In genomic region chr8:99051344-99051743, GRCm38 (mm10) we compare ENCODE assay signal across 18 mouse cellular contexts.
DNase-seq lines count a peak whose midpoint lies in the region; ATAC-seq and TF ChIP-seq lines count a peak whose summit lies in the region.
"Had no signal": no experiment of that assay in that cellular context is flagged by ENCODE, and none has a peak within 500 bp of the region (broad histone marks: within the 10 kb centered on the region; RNA-seq: fewer than 3 reads in every experiment).

No protein-coding gene starts in this region.

- no peak overlapping the region for H3K4me3 ChIP-seq in hindbrain, postnatal 0 days (ENCODE audit: low read length)
- H3K4me3 ChIP-seq in hindbrain, embryonic 10.5 days = no peak overlapping the region
- H3K4me3 ChIP-seq in lung, postnatal 0 days (ENCODE audit: low read depth, low read length) = no peak overlapping the region
- H3K4me3 ChIP-seq: embryonic facial prominence, embryonic 12.5 days; limb, embryonic 15.5 days had no signal

- no peaks in the 10 kb centered on the region for H3K27me3 ChIP-seq in hindbrain, postnatal 0 days (ENCODE audit: insufficient read depth, low read length)
- no peaks in the 10 kb centered on the region for H3K27me3 ChIP-seq in hindbrain, embryonic 10.5 days (ENCODE audit: insufficient read depth, poor library complexity, severe bottlenecking)
- H3K27me3 ChIP-seq in lung, postnatal 0 days (replicated peaks; ENCODE audit: insufficient read depth, low read length) = no peaks in the 10 kb centered on the region
- H3K27me3 ChIP-seq: embryonic facial prominence, embryonic 12.5 days; limb, embryonic 15.5 days had no signal

- DNase-seq in hindbrain, postnatal 0 days (ENCODE audit: low spot score) = no peak
- no peak for DNase-seq in hindbrain, embryonic 10.5 days (ENCODE audit: low spot score)
- no peak for DNase-seq in lung, postnatal 0 days (ENCODE audit: low spot score)
- no peak for DNase-seq in lung, postnatal 14 days
- peak; percentile 4 for DNase-seq in R1 (ENCODE audit: low read depth, low spot score)
- no peak for DNase-seq in right cerebral cortex, adult 2 months (ENCODE audit: low spot score in 2 of 2)
- DNase-seq in thymus, adult 18-20 months = no peak
- DNase-seq: adrenal gland, postnatal 25 days; cerebellum, adult 9-11 months; gastrocnemius, postnatal 36 days; kidney, adult 9 months; kidney, postnatal 25 days; thymus, postnatal 4 days had no signal

- H3K27ac ChIP-seq in hindbrain, postnatal 0 days = no peak overlapping the region
- H3K27ac ChIP-seq in hindbrain, embryonic 10.5 days = no peak overlapping the region
- H3K27ac ChIP-seq in lung, postnatal 0 days (ENCODE audit: low read length) = no peak overlapping the region
- H3K27ac ChIP-seq: embryonic facial prominence, embryonic 12.5 days; hindbrain, embryonic 14.5 days; limb, embryonic 15.5 days; liver, embryonic 14.5 days had no signal

- H3K36me3 ChIP-seq in hindbrain, postnatal 0 days (ENCODE audit: insufficient read depth, low read length) = no peaks in the 10 kb centered on the region
- H3K36me3 ChIP-seq in hindbrain, embryonic 10.5 days = no peaks in the 10 kb centered on the region
- no peaks in the 10 kb centered on the region for H3K36me3 ChIP-seq in lung, postnatal 0 days (ENCODE audit: insufficient read depth, low read length)
- H3K36me3 ChIP-seq: embryonic facial prominence, embryonic 12.5 days; limb, embryonic 15.5 days had no signal

- H3K4me2 ChIP-seq in hindbrain, postnatal 0 days (ENCODE audit: low read depth, low read length) = no peak overlapping the region
- H3K4me2 ChIP-seq in lung, postnatal 0 days (replicated peaks; ENCODE audit: low read depth, low read length) = no peak overlapping the region
- H3K4me2 ChIP-seq: embryonic facial prominence, embryonic 12.5 days; hindbrain, embryonic 14.5 days; limb, embryonic 15.5 days; midbrain, embryonic 11.5 days had no signal

- no peak overlapping the region for H3K9ac ChIP-seq in hindbrain, postnatal 0 days (replicated peaks; ENCODE audit: low read length)
- H3K9ac ChIP-seq in lung, postnatal 0 days (replicated peaks; ENCODE audit: low read depth) = no peak overlapping the region
- H3K9ac ChIP-seq: embryonic facial prominence, embryonic 12.5 days; hindbrain, embryonic 14.5 days; limb, embryonic 15.5 days; liver, embryonic 14.5 days had no signal

- TF ChIP-seq EP300 in lung, postnatal 0 days (IDR thresholded peaks at IDR 0.05) = no peak

- no peak for ATAC-seq in hindbrain, postnatal 0 days
- no peak for ATAC-seq in lung, postnatal 0 days

- no peaks in the 10 kb centered on the region for H3K9me3 ChIP-seq in hindbrain, postnatal 0 days (ENCODE audit: low read length)
- no peaks in the 10 kb centered on the region for H3K9me3 ChIP-seq in hindbrain, embryonic 10.5 days
- H3K9me3 ChIP-seq in lung, postnatal 0 days (ENCODE audit: low read length) = no peaks in the 10 kb centered on the region
- H3K9me3 ChIP-seq: embryonic facial prominence, embryonic 12.5 days; limb, embryonic 15.5 days had no signal

- no peaks in the 10 kb centered on the region for H3K4me1 ChIP-seq in hindbrain, postnatal 0 days (ENCODE audit: insufficient read depth, low read length)
- no peaks in the 10 kb centered on the region for H3K4me1 ChIP-seq in hindbrain, embryonic 10.5 days (replicated peaks)
- H3K4me1 ChIP-seq in lung, postnatal 0 days (ENCODE audit: insufficient read depth, low read depth, low read length) = no peaks in the 10 kb centered on the region
- H3K4me1 ChIP-seq: embryonic facial prominence, embryonic 12.5 days; limb, embryonic 15.5 days had no signal

- TF ChIP-seq CTCF in hindbrain, postnatal 0 days (IDR thresholded peaks at IDR 0.05; ENCODE audit: low read depth) = peak; percentile 45
- peak; percentile 42 for TF ChIP-seq CTCF in lung, postnatal 0 days (IDR thresholded peaks at IDR 0.05)
